Mouse (Mus musculus): Measurements from ENCODE around the gene Prkca.

DNA sequence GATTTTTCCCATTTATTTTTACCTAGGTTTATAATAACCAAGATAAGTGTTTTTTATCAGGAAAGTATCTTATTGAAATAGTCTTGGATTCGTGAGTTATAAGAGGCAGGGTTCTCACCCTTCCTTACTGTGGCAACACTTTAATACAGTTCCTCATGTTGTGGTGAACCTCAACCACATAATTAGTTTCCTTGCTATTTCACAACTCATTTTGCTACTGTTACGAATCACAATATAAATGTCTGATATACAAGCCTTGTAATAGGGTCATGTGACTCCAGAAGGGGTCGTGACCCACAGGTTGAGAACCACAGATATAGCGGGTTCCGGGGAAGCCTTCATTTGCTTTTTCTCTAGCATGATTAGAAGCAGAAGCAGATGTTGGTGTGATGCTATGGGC is 275.3 kb downstream of the Prkca start:
- no peak for TF ChIP-seq POLR2A (IDR thresholded peaks at IDR 0.05; ENCODE audit: extremely low read depth, insufficient read depth, low read length)
- no peak for TF ChIP-seq CTCF (IDR thresholded peaks at IDR 0.05; ENCODE audit: extremely low read depth, insufficient read depth, low read length)
